Mouse (Mus musculus) erythroblast, adult 5-6 weeks (primary cell): ENCODE measurements around the gene Vmo1. TPM values are rescaled to one million over a fixed set of nuclear protein-coding genes. Genes with fewer than 3 reads are reported as not detected.
"Not testable (repeated sequence)": the region's sequence is repeated elsewhere in the genome, so short reads cannot be mapped to it uniquely, and the experiment has no call there.

Experiments
- ATAC-seq: replicated peaks from 2 replicates; pipeline ENCODE4 v1.8.0; 2016; ENCODE audit warnings: moderate number of reproducible peaks, mild to moderate bottlenecking, moderate TSS enrichment, inconsistent platforms; ENCODE audit not compliant: poor library complexity, low FRiP score, severe bottlenecking
- total RNA-seq, 2 experiments: library from RNA; stranded (forward) in 1 of 2; stranded (reverse) in 1 of 2; fragments of 150-400 nt in 1 of 2; fragments of 200-764, 138-1000 nt in 1 of 2; gene quantifications; 2 replicates each; pipeline versions ENCODE4 v1.2.3 to v1.2.4; 2015 to 2017; ENCODE audit warnings: low replicate concordance in 2 of 2

The Vmo1 gene
- total RNA-seq (2015; ENCODE audit: low replicate concordance) = not detected in 2 replicates
- not detected in 2 replicates for total RNA-seq (2017; ENCODE audit: low replicate concordance)

DNA sequence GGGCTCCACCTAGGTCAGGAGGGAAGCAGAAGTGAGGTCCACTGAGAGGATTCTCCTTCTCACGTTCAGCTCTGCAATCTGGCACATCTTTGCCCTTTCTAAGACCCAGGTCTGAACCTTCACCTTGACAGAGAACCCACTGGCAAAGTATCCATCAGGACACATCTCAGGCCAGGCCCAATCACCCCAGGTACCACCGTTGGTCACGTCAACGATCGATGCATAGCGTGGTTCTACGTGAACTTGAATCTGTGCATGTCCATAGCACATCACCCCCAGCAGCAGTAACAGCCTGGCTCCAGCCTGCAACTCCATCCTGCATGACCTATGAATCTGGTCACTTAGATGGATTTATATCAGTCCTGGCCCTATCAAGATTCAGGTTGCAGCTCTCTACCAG, at the start of gene Vmo1:
TSS of gene Vmo1 (minus strand) at position 329 of the 400 bp plus-strand sequence.
- no peak for ATAC-seq

DNA sequence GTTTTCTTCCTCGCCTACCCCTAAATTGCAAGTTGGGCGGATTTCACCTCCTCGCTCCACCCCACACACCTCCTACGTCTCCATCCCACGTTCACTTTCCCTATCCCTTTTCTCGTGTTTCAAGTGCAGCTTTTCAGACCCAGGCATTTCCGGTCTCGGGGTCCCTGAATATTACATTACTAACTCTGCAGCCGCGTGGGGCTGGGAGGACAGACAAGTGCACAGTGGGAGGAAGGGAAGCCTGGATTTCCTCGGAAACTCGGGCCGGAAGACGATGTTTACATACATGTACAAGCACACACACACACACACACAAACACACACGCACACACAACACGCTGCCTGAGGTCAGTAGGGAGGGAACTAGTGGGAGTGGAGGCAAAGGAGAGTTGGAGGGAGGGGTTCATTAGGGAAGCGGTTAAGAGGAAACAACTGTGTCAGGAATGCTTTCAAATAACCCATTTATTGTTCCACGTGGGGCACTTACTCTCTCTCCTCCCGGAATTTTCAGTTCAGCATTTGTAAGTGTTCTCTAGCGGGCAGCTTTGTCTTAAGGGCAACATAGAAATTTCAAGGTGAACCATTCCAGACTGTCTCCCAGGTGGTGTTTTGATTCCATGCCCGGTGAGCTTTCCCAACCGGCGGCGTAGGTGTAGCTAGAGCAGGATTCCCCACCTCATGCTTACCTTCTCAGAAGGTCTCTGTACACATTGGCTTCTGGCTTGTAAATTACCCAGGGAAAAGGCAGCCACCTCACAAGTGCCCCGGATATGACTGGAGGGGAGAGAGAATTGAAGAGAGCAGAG, 49.3 kb upstream of the Vmo1 start:
- no peak for ATAC-seq

DNA sequence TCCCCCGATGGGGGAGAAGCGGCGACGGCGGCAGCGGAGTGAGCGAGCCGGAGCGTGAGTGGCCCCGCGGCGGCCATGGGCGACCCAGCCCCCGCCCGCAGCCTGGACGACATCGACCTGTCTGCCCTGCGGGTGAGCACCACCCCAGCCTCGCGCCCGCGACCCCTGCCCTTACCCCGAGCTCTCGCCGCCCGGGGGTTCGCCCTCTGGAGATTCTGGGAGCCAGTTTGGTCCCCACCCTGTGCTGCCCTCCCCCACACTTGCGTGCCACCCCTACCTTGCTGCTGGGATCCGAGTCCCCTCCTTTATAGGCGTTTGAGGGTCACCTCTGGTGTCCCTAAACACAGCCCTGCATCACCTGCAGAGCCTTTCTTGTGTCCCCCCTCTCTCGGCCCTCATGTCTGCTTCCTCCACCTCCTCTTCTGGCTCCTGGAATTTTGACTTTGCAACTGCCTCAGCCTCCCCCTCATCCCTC, 48.6 kb upstream of the Vmo1 start:
- ATAC-seq = 0 out of 2 replicates have a peak, but pooled peaks have one; percentile 34

DNA sequence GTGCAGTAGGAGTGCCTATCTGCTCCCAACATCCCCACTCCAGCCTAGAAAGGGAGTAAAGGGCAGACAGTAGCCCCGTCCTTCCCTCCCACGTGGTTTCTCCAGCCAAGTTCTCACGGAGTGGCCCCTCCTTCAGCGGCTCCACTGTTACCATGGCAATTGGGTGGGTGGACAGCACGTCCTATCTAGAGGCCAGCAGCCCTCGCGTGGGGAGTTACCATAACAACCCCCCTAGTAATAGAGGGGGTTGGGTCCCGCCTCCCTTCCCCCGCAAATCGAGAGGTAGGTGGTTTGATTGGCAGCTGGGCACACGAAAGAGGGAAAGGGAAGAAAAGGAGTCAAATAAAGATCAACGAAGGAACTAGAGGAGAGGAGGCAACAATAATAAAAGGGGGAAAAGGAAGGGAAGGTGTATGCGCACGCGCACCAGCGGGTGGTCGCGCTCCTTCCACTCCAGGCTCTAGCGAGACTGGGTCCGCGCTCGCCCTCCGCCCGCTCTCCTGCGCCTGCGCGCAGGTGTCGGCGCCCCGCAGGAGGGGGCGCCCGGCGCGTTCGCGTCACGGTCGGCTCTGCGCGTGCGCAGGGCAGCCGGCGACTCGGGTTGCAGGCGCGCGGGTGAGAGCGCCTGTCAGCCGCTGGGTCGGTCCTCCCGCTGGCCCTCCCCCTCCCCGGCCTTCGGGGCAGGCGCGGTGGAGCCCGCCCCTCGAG, 48.0 kb upstream of the Vmo1 start, which contains the start of gene Mink1:
TSS of gene Mink1 (plus strand) at position 595 of the 708 bp plus-strand sequence.
- ATAC-seq = peak; percentile 69

DNA sequence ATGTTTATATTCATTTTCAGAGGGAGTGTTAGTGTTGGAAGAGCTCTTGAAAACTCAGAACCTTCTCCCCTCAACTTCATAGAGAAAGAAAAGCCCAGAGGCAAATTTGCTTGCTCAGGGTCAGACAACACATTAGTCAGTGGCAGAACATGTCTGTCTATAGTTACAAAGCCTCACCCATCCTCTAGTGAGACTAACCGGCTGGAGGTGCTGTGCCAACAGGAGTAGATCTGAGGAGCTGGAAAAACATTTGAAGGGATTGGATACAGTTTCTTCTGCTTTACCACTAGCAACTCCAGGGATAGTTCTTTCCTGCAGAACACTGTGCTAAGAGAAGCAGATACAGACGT, 47.5 kb upstream of the Vmo1 start:
- ATAC-seq = no peak

DNA sequence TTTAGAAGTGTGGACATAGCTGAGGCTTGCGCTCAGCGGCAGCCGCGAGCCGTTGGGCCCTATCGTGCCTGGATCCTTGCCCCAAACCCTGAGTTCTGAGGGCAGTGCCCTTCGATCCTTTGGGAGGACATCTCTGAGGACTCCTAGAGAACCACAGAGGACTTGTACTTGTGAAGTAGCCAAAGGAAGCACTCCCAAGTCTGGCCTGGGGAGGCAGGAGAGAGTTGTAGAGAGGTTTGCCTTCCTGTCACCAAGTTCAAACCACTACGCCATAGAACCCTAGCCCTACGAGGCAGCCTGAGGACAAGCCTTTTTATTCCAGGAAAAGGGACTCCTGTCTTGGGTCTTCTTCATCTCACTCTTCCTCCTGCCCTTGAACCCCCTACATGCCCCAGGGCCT, 43.1 kb upstream of the Vmo1 start:
- no peak for ATAC-seq

DNA sequence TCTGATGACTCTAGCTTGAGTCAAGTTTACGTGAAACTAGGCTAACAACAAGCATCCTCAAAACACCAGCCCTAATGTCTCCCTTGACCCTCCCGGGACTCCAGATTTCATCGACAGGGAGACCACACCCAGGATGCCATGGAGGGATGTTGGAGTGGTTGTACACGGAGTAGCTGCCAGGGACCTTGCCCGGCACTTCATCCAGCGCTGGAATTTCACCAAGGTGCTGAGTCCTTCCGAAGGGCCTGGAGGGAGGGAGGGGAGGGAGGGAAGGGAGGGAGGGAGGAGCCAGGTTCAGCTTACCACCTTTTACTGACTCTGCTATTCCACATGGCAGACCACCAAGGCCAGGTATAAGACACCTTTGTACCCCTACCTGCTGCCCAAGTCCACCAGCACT, 39.5 kb upstream of the Vmo1 start:
- ATAC-seq = no peak

DNA sequence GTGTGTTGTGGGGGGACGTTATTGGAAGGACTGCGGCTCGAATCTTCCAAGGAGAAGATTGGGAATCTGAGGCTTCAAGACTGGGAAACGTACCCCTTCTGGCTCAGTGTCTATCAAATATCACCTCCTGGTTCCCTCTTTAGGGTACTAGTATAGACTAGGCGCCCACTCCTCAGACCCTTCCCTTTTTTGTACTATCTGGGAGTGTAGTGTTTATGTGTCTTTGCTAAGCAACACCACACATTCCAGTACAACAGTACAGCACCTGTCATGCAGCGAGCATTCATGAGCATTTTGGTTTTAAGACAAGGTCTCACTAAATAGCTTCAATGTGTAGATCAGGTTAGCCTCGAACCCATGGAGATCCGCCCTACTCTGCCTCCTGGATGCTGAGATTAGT, 37.1 kb upstream of the Vmo1 start:
- ATAC-seq = no peak

DNA sequence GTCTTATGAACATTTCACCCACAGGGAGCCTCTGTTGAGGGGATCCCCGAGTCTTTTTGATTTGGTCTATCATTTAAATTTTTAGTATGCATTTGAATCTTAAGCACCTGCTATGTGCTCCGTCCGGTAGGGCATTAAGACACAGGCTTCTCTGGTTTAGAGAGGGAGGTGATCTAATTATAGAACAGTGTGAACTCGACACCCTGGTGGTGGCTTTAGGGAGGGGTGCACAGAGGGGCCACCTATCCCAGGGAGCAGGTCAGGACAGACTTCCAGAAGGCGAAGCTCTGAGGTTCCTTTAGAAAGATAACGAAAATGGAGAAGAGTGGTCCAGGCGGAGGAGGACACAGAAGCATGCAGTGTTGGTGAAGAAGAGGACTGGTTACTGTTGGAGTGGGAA, 30.1 kb upstream of the Vmo1 start:
- ATAC-seq = no peak

DNA sequence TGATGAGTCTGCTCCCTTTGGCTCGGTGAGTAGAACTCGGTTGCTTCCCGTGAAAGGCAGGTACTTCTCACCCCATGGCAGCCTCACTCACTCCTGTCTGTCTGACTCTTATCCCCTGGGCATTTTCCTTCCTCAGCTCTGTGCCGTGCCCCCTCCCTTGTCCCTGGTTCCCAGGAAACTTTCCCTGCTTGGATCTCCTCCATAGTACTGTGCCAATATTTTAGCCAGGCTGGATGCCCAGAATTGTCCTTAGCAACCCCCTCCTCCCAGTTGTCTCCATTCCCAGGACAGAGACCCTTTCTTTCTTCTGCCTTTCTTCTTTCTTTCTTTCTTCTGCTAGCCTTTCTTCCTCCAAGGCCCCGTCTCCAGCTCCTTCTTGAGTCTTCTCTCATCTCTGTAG, 27.0 kb upstream of the Vmo1 start:
- ATAC-seq = no peak

DNA sequence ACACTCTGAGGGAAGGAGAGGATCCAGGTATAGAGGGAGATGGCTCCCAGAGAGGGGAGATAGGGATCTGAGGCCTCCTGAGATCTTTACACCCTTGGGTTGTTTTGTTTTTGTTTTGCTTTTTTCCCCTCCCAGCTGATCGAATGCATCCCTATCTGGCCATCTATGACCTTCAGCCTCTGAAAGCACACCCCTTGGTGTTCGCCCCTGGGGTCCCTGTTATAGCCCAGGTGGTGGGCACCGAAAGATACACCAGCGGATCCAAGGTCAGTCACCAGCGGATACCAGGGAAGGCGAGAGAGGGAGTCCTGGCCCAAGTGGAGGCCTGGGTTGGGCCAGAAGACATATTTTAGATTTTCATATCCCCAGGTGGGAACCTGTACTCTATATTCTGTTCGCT, 26.5 kb upstream of the Vmo1 start:
- no peak for ATAC-seq

DNA sequence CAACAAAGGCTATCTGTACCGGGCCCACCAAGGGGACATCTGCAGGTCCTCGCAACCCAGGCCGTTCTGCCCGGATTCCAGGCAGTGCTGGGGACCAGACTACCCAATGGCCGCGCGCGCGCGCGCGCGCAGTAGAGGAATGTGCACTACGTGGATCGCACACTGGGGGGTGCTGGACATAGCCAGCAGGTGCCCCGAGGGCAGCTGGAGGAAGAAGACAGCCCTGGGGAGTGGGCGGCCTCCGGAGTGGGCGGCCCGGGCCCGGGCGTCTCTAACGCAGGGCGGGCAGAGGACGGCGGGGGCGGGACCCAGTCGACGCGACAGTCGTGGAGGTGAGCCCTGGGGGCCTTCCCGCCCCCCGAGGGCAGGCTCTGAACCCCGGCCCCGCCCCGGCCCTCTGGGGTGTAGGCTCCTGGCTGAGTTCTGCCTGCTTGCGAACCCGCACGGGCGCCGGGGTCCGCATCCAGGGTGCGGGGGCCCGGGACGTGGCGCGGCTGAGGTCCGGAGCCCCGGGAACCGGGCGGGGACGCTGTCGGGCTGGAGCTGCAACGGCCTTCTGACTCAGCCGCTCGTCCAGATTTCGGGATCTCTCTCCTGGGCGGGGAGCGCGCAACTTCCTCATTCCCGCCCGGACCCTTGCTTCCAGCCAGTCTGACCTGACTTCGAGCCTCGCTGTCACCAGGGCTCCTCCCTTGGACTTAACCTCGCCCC, 25.6 kb upstream of the Vmo1 start, which contains the start of gene Pld2:
TSS of gene Pld2 (plus strand) at position 188 of the 711 bp plus-strand sequence.
- no peak for ATAC-seq

DNA sequence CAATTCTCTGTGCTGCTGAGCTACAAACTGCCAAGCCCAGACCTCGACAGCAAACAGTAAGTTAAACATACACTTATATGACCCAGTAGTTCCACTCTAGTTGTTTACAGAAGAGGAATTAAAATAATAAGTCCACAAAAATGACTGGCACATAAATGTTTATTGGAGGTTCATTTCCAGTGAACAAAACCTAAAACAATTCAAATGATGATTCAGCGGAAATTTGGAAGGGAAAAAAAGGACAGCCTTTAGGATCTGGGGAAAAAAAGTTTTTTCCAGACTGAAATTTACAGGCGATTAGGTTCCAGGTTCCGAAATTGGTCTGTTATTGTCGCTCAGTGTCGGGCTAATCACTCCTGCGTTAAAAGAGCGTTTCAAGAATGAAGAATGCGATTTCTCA, 25.0 kb upstream of the Vmo1 start:
- ATAC-seq = no peak

DNA sequence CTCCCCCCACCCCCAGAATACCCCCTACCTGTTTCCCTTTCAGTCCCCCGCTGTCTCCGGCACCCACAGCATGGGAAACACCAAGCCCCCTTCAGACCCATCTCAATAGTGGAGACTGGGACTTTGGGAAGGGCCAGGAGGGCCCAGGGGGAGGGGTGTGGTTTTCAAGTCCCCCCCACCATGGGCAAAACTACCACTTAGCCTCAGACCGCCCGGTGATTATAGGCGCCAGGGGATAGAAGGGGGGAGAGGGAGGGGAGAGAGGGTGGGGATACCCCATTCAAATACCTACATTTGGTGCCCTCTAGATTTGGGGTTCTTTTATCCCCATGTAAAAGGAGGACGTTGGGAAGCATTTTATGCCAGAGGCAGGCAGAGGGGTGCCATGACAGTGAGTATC, 18.4 kb upstream of the Vmo1 start, which contains the start of gene Gm40193:
TSS of gene Gm40193 (minus strand) at position 101 of the 400 bp plus-strand sequence.
- no peak for ATAC-seq

DNA sequence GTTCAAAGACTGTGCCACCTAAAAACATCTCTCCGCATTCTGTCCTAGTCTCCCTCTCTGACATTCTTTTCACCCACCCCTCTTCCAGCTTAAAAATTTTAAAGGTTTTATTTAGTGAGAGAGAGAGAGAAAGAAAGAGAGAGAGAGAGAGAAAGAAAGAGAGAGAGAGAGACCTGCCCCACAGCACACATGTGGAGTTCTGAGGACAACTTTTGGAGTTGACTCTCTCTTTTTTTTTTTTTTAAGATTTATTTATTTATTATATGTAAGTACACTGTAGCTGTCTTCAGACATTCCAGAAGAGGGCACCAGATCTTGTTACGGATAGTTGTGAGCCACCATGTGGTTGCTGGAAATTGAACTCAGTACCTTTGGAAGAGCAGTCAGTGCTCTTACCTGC, 16.6 kb upstream of the Vmo1 start:
- not testable (repeated sequence) for ATAC-seq

DNA sequence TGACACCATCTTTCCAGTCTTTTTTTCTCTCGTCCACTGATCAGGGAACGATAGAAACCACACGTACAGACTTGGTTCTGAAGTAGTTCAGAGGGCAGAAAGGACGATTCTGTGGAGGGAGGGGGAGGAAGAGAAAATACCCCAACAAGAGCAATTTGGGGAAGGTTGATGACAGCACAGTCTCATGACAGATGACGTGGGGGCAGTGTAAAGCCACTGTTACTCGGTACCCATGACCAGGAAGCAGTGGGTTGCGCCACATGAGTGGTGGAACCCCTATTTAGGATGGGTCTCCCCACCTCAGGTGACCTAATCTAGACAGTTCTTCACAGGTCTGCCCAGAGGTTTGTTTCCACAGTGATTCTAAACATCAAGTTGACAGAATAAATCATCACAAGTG, 14.2 kb upstream of the Vmo1 start:
- no peak for ATAC-seq

DNA sequence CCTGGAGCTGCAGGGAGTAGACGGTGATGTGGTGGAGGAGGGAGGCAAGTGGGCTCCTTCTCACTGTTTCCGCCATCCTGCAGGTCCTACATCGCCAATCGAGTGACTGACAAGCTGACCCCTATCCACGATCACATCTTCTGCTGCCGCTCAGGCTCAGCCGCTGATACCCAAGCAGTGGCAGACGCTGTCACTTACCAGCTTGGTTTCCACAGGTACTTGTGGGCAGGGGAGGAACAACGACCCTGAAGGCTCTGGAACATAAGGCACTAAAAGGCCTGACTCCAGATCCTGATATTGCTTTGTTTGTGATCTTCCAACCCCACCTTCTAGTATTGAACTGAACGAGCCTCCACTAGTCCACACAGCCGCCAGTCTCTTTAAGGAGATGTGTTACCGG, 11.8 kb upstream of the Vmo1 start:
- ATAC-seq = no peak

DNA sequence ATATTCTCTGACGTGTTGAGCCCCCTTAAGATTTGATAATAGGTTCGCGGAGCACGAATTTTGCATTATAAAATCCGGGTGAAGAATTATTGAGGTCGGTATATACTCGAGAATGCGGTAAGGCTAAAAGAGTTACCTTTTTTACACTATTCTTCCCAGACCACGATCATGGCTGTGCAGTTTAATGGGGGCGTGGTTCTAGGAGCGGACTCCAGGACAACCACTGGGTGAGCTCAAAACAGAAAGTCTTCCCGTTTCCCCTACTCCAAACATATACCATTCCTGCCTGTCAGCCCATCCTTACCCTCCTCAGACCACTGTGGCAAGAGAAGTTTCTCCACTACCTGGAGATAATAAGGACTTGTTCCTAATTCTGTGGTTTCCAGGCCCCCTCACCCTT, 11.3 kb upstream of the Vmo1 start:
- ATAC-seq = no peak

DNA sequence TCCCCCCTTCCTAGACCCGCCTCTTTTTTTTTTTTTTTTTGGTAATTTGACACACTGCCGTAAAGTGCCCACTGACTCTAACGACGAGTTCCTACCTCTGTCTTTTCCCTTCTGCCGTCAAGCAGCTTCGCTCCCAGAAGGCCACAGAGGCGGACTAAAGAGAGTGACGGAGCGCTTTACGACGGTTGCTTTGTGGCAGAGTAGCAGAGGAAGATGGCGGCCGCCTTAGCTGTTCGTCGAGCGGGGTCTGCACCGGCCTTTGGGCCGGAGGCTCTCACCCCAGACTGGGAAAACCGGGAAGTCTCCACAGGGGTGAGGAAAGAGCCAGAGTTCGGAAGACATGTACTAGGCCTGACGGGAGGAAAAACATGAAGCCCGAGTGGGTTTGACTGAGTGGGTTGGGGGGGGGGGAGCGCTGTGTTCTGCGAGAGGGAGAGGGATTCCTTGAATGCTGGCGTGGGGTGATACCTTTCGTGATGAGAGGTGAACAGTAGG, 10.8 kb upstream of the Vmo1 start, which contains the start of gene Psmb6:
TSS of gene Psmb6 (plus strand) at position 184 of the 495 bp plus-strand sequence.
- peak; percentile 99 for ATAC-seq

DNA sequence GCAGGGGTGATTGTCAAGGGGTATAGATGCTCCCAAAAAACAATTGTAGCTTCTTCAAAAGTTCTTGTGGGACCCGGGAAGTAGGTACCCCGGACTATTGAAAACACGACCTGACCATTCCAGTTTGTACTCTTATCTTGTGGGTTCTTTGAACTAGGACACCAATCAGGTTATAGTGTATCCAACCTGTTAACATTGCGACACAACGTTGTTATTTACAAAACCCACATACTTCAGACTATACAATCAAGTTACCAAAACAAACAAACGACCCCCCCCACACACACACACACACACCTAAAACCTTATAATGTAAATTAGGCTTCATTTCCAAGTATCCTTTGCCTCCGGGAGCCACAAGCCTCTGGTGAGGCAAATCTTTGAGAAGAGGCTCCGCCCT, 10.4 kb upstream of the Vmo1 start:
- peak; percentile 33 for ATAC-seq
